Mouse (Mus musculus): ENCODE results near the gene Cd63. TPM values are rescaled to one million over a fixed set of nuclear protein-coding genes. Genes with fewer than 3 reads are reported as not detected.

Cd63 gene
- polyA plus RNA-seq, 1 experiment from 2014 or later = 97.4 TPM

DNA sequence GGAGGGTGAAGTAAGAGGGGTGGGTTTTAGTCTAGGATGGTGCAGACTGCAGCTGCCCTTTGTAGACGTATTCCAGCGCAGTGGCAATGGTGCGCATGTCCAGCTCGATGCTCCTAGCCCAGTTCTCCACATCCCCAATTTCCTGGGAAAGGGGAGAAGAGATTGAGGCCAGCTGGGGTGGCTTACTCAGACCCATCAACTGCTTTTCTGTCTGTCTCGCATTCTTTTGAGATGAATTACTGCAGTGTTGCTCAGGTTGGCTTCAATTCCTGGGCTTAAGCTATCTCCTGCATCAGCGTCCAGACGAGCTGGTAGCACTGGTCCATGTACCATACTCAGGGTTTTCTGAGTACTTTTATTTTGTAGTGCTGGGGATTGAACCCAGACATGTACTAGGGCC, 19.2 kb downstream of the Cd63 start:
- H3K27me3 ChIP-seq (ENCODE audit: control insufficient read depth, insufficient read depth, low read depth, low read length) = no peaks in the 10 kb centered on the region
- no peaks in the 10 kb centered on the region for H3K9me3 ChIP-seq (replicated peaks; ENCODE audit: control insufficient read depth, low read length)
- no peak for ATAC-seq (ENCODE audit: low read depth)
- H3K36me3 ChIP-seq (ENCODE audit: control insufficient read depth, insufficient read depth) = no peaks in the 10 kb centered on the region
- WGBS (ENCODE audit: insufficient replicate concordance) = 75% methylated on average over 7 of the region's 7 CpGs
- H3K9ac ChIP-seq (ENCODE audit: low read depth, low read length) = no peak overlapping the region
- H3K27ac ChIP-seq (ENCODE audit: low read length) = no peak overlapping the region
- H3K4me1 ChIP-seq (ENCODE audit: control insufficient read depth, low read depth, low read length) = peaks cover 20% of the 10 kb centered on the region
- no peak overlapping the region for H3K4me3 ChIP-seq (ENCODE audit: low read depth, low read length)
- no peak overlapping the region for H3K4me2 ChIP-seq (ENCODE audit: low read depth, low read length)

DNA sequence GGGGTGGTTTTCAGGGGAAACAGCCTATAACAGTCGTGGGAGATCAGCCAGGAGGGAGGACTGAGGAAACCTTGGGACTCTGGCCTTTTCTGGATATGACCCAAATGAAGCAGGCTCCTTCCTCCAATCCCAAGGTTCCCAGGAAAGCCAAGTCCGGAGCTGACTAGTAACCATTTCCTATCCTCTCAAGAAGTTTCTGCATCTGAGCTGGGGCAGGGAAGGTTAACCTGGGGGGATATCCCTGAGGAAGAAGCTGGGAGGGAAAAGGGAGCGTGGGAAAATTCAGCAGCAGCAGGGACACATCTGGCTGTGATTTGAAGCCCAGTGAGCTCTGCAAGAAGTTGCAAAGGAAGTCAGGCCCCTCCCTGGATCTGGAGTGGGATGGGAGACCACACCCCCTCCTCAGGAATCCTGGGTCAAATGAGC, 20.0 kb downstream of the Cd63 start:
- ATAC-seq (ENCODE audit: low read depth) = no peak
- H3K9me3 ChIP-seq (replicated peaks; ENCODE audit: control insufficient read depth, low read length) = no peaks in the 10 kb centered on the region
- H3K4me2 ChIP-seq (ENCODE audit: low read depth, low read length) = no peak overlapping the region
- H3K36me3 ChIP-seq (ENCODE audit: control insufficient read depth, insufficient read depth) = no peaks in the 10 kb centered on the region
- 68% methylated on average over 3 of the region's 3 CpGs for WGBS (ENCODE audit: insufficient replicate concordance)
- no peak overlapping the region for H3K9ac ChIP-seq (ENCODE audit: low read depth, low read length)
- no peak overlapping the region for H3K4me3 ChIP-seq (ENCODE audit: low read depth, low read length)
- H3K4me1 ChIP-seq (ENCODE audit: control insufficient read depth, low read depth, low read length) = peaks cover 20% of the 10 kb centered on the region
- H3K27ac ChIP-seq (ENCODE audit: low read length) = no peak overlapping the region
- H3K27me3 ChIP-seq (ENCODE audit: control insufficient read depth, insufficient read depth, low read depth, low read length) = no peaks in the 10 kb centered on the region

DNA sequence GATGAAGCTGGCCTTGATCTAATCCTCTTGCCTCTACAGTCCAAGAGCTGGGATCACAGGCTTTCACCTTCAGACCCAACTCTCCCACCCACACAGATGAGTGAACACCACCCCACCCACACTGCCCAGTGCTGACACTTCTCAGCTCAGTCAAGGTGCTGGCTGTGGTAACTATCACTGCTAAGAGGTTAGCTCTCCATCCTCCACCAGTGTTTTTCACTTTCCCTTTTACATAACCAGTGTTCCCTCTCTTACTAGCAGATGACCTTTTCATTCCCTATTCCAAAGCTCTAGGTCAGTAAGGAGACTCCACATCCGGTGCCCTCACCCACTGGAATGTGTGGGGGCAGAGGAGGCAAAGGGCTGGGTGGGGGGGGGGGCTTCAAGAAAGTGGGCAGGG, 20.5 kb downstream of the Cd63 start:
- Histone ChIP-seq H3K4me1 (ENCODE audit: control insufficient read depth, low read depth, low read length) (peaks cover 20% of the 10 kb centered on the region), H3K27me3 (ENCODE audit: control insufficient read depth, insufficient read depth, low read depth, low read length) (no peaks in the 10 kb centered on the region), H3K9ac (ENCODE audit: low read depth, low read length) (no peak overlapping the region), H3K27ac (ENCODE audit: low read length) (no peak overlapping the region), H3K4me3 (ENCODE audit: low read depth, low read length) (no peak overlapping the region), H3K4me2 (ENCODE audit: low read depth, low read length) (no peak overlapping the region), H3K36me3 (ENCODE audit: control insufficient read depth, insufficient read depth) (no peaks in the 10 kb centered on the region), H3K9me3 (replicated peaks; ENCODE audit: control insufficient read depth, low read length) (no peaks in the 10 kb centered on the region)
- WGBS (ENCODE audit: insufficient replicate concordance) = 62% methylated on average over 1 of the region's 1 CpGs
- no peak for ATAC-seq (ENCODE audit: low read depth)

DNA sequence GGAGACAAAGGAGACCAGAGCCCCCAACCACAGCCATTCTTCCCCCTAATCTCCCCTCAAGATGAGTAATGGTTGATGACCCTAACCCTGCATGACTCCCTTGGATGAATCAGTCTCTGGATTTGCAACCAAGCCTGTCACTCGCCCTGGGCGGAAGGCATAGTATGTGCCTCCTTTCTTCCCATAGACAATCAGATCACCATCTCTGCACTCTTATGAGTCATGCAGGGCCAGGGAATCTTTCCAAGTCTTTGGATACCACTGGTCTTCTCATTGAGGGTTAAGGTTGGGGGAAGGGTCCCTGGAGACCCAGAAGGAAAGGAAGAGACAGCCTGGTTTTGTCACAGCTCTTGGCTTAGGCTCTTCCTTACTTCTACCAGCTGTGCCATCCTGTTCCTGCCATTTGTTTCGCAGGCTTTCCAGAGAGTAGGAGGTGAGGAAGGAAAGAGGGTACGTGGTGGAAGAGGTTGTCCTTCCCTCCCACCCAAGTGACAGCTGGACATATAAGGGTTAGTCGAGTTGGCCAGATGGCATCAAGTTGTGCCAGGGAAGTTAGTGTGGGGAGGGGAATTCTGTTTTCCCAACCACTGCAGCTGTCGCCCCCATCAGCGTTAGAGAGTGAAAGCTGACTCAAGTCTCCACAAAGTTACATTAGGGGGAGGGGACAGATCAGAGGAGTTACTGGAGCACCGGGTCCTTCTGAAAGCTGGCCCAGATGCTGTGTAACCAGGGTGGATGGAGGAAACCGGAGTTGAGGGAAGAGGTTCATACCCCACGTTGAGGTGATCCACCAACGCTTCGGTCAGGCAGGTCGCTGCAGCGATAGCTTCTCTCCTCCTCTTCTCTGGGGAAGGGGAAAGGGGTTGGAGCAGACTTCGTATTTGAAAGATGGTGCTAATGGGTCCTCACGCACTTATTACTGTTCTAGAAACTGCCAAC, 21.4 kb downstream of the Cd63 start:
- H3K4me2 ChIP-seq (ENCODE audit: low read depth, low read length) = peak overlapping the region; percentile 90
- peak overlapping the region; percentile 91 for H3K4me3 ChIP-seq (ENCODE audit: low read depth, low read length)
- peak overlapping the region; percentile 84; the same call in 1 of the 2 replicates for H3K9ac ChIP-seq (ENCODE audit: low read depth, low read length)
- no peak for ATAC-seq (ENCODE audit: low read depth)
- H3K4me1 ChIP-seq (ENCODE audit: control insufficient read depth, low read depth, low read length) = peaks cover 20% of the 10 kb centered on the region
- H3K9me3 ChIP-seq (replicated peaks; ENCODE audit: control insufficient read depth, low read length) = no peaks in the 10 kb centered on the region
- H3K27me3 ChIP-seq (ENCODE audit: control insufficient read depth, insufficient read depth, low read depth, low read length) = no peaks in the 10 kb centered on the region
- peak overlapping the region; percentile 17; the same call in 1 of the 2 replicates for H3K27ac ChIP-seq (ENCODE audit: low read length)
- 63% methylated on average over 16 of the region's 16 CpGs for WGBS (ENCODE audit: insufficient replicate concordance)
- H3K36me3 ChIP-seq (ENCODE audit: control insufficient read depth, insufficient read depth) = no peaks in the 10 kb centered on the region

DNA sequence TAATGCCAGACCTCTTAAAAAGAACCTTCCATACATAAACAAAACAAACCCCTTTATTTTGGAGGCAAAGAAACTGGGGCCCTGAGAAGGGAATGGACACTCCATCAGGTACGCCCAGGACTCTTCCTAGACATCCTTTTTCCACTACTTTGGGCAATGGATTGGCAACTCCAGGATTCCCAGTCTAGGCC, 21.9 kb downstream of the Cd63 start, which contains the start of gene Rdh5:
TSS of gene Rdh5 (minus strand) at position 67 of the 191 bp plus-strand sequence.
- H3K4me3 ChIP-seq (ENCODE audit: low read depth, low read length) = peak within 1 kb of the TSS; percentile 91
- H3K9me3 ChIP-seq (replicated peaks; ENCODE audit: control insufficient read depth, low read length) = no peaks in the 10 kb centered on the region
- H3K36me3 ChIP-seq (ENCODE audit: control insufficient read depth, insufficient read depth) = no peaks in the 10 kb centered on the region
- peak within 1 kb of the TSS; percentile 88 for H3K27ac ChIP-seq (ENCODE audit: low read length)
- H3K9ac ChIP-seq (ENCODE audit: low read depth, low read length) = peak within 1 kb of the TSS; percentile 84
- peaks cover 20% of the 10 kb centered on the region for H3K4me1 ChIP-seq (ENCODE audit: control insufficient read depth, low read depth, low read length)
- no peaks in the 10 kb centered on the region; the same call in 1 of the 2 replicates for H3K27me3 ChIP-seq (ENCODE audit: control insufficient read depth, insufficient read depth, low read depth, low read length)
- ATAC-seq (ENCODE audit: low read depth) = no peak
- H3K4me2 ChIP-seq (ENCODE audit: low read depth, low read length) = peak within 1 kb of the TSS; percentile 90
- 19% methylated on average over 1 of the region's 1 CpGs for WGBS (ENCODE audit: insufficient replicate concordance)

DNA sequence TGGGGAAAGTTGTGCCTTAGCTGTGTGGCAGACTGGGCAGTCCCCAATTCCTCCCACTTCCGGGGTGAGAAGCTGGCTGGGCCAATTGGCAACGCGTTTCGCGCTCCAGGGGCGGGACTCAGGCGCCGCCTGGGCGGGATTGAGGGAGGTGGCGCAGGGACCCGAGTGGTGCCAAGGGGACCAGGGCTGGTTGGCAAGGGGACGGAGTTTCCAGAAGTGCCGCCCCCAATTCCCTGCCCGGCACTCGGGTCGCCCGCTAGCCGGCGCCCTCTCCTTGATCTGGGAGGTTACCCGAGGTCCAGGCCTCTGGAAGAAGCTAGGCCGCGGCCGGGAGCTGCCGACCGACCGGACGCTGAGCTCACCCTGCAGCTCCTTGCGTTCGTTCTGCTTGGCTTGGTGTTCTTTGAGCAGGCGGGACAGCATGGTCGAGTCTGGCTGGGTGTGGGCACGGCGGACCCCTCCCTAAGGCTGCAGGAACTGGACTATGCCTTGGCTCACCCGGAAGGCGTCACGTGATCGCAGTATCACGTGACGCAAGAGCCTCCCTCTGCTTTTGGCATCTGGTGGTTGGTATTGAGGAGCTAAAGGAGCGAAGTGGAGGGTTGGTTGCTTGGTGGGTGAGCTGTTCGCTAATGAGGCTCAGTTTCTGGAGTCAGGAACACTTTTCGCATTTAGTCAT, 22.4 kb downstream of the Cd63 start:
- Histone ChIP-seq H3K36me3 (ENCODE audit: control insufficient read depth, insufficient read depth) (no peaks in the 10 kb centered on the region), H3K9ac (ENCODE audit: low read depth, low read length) (peak overlapping the region; percentile 84), H3K27ac (ENCODE audit: low read length) (peak overlapping the region; percentile 88), H3K9me3 (replicated peaks; ENCODE audit: control insufficient read depth, low read length) (no peaks in the 10 kb centered on the region), H3K4me2 (ENCODE audit: low read depth, low read length) (peak overlapping the region; percentile 90), H3K27me3 (ENCODE audit: control insufficient read depth, insufficient read depth, low read depth, low read length) (no peaks in the 10 kb centered on the region; the same call in 1 of the 2 replicates), H3K4me3 (ENCODE audit: low read depth, low read length) (peak overlapping the region; percentile 91), H3K4me1 (ENCODE audit: control insufficient read depth, low read depth, low read length) (peaks cover 19% of the 10 kb centered on the region)
- peak; percentile 97 for ATAC-seq (ENCODE audit: low read depth)
- WGBS (ENCODE audit: insufficient replicate concordance) = under 1% methylated on average over 42 of the region's 42 CpGs

DNA sequence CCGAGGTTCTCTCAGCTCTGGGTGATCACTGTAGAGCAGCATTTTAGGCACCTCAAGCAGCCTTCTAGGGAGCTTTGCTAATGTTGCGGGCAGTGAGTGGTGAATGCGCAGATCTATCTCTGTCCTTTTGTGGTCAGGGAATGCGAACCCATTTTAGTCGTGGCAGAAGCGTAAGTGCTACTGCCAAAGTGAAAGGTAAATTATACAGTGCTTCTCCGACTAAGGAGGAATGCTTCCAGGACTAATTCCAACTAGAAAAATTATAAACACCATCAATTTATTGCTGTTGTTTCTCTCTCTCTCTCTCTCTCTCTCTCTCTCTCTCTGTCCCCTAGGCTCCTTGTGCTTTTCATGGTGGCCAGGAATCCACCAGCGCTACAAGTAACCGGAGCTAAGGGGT, 23.1 kb downstream of the Cd63 start, which contains the start of gene Bloc1s1:
TSS of gene Bloc1s1 (minus strand) at position 101 of the 400 bp plus-strand sequence.
- peak within 1 kb of the TSS; percentile 88 for H3K27ac ChIP-seq (ENCODE audit: low read length)
- H3K9me3 ChIP-seq (replicated peaks; ENCODE audit: control insufficient read depth, low read length) = no peaks in the 10 kb centered on the region
- H3K27me3 ChIP-seq (ENCODE audit: control insufficient read depth, insufficient read depth, low read depth, low read length) = peaks cover 3% of the 10 kb centered on the region; the same call in 1 of the 2 replicates
- WGBS (ENCODE audit: insufficient replicate concordance) = 53% methylated on average over 9 of the region's 9 CpGs
- H3K4me2 ChIP-seq (ENCODE audit: low read depth, low read length) = peak within 1 kb of the TSS; percentile 90
- peak within 1 kb of the TSS; percentile 84 for H3K9ac ChIP-seq (ENCODE audit: low read depth, low read length)
- peaks cover 18% of the 10 kb centered on the region for H3K4me1 ChIP-seq (ENCODE audit: control insufficient read depth, low read depth, low read length)
- ATAC-seq (ENCODE audit: low read depth) = no peak
- no peaks in the 10 kb centered on the region for H3K36me3 ChIP-seq (ENCODE audit: control insufficient read depth, insufficient read depth)
- H3K4me3 ChIP-seq (ENCODE audit: low read depth, low read length) = peak within 1 kb of the TSS; percentile 91

DNA sequence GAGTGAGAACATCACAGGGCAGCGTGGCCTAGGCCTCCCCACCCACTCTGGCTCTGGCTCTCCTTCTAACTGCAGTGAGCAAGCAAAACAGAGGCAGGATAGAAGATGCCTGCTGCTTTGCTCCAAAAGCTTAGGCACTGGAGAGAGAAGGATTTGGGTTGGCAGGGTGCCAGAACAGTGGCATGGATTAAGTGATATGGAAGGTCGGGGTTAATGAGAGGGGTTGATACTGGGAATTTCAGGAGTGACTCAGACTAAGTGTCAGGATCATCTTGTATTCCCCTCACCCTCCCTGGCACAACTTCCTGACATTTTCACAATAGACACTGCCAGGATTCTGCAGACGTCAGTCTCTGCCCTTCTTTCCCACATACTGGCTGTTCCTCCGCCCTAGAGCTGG, 27.6 kb downstream of the Cd63 start:
- 35% methylated on average over 4 of the region's 4 CpGs for WGBS (ENCODE audit: insufficient replicate concordance)
- no peak overlapping the region for H3K9ac ChIP-seq (ENCODE audit: low read depth, low read length)
- ATAC-seq (ENCODE audit: low read depth) = no peak
- peaks cover 31% of the 10 kb centered on the region for H3K27me3 ChIP-seq (ENCODE audit: control insufficient read depth, insufficient read depth, low read depth, low read length)
- H3K27ac ChIP-seq (ENCODE audit: low read length) = no peak overlapping the region
- H3K4me1 ChIP-seq (ENCODE audit: control insufficient read depth, low read depth, low read length) = peaks cover 5% of the 10 kb centered on the region
- no peaks in the 10 kb centered on the region for H3K36me3 ChIP-seq (ENCODE audit: control insufficient read depth, insufficient read depth)
- H3K9me3 ChIP-seq (replicated peaks; ENCODE audit: control insufficient read depth, low read length) = no peaks in the 10 kb centered on the region
- H3K4me2 ChIP-seq (ENCODE audit: low read depth, low read length) = no peak overlapping the region
- H3K4me3 ChIP-seq (ENCODE audit: low read depth, low read length) = no peak overlapping the region

All from liver, embryonic 16.5 days (tissue).